Mouse (Mus musculus): ENCODE results near the gene Klhl35. TPM values are rescaled to one million over a fixed set of nuclear protein-coding genes. Genes with fewer than 3 reads are reported as not detected.

The Klhl35 gene
- polyA plus RNA-seq, 1 experiment = 1.1 TPM

DNA sequence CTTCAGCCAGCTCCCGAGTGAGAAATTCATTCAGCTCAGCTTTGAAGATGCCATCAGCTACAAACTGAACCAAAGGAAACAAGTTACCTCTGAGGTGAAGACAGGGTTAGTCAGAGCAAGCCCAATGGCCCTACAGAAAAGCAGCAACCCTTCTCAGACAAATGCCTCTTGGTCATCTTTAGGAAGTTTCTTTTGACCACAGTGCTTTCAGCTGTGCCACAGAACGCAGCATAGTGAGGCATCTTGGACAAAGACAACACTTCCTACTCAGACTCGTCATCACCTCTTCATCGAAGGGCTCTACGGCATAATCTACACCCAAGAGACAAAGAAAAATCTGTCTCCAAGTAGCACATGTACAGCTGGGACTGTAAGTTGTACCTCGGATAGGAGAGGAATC, 16.8 kb downstream of the Klhl35 start:
- peak overlapping the region; percentile 93 for H3K4me3 ChIP-seq (replicated peaks; ENCODE audit: insufficient read depth, low read depth, low read length)
- 1% methylated on average over 6 of the region's 6 CpGs for WGBS
- no peaks in the 10 kb centered on the region for H3K27me3 ChIP-seq (ENCODE audit: control insufficient read depth, insufficient read depth, low read length)
- H3K4me1 ChIP-seq (ENCODE audit: control insufficient read depth, insufficient read depth, low read length) = peaks cover 9% of the 10 kb centered on the region
- no peak overlapping the region for H3K27ac ChIP-seq (ENCODE audit: insufficient read depth, low read length)
- TF ChIP-seq CTCF (IDR thresholded peaks at IDR 0.05; ENCODE audit: borderline replicate concordance, insufficient read depth, low read depth, low read length) (no peak), POLR2A (IDR thresholded peaks at IDR 0.05; ENCODE audit: borderline replicate concordance, insufficient read depth, low read length) (no peak)
- no peak for DNase-seq

DNA sequence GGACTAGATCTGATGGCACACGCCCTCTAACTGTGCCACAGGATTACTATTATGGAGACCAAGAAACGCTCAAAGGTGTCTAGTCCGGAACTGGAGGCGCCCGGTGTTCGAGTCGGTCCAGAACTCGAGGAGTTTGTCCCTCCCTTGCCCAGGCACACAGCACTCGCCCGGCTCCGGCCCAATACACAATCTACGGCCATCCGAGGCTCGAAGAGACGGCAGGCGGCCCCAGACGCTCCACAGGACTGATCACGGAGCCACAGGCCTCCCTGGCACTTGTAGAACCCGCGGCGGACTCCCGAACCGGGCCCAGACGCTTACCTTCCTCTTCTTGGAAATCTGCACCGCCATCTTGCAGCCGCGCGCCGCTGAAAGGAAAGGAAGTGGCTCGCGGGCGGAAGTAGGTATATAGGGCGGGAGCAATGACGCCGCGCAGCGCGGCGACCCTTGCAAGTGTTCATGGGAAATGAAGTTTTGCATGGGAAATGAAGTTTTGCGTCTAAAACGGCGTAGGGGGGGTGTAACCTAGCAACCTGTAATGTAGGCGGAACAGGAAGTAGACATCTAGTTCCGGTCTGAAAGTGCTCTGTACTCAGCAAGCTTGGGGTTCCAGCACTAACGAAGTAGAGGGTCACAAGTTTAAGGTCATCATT, 17.6 kb downstream of the Klhl35 start, which contains the start of gene Rps3:
Rps3 (minus strand) TSS at position 468 of the 653 bp plus-strand sequence.
- peak; percentile 92 to 96 for DNase-seq
- H3K4me3 ChIP-seq (replicated peaks; ENCODE audit: insufficient read depth, low read depth, low read length) = peak within 1 kb of the TSS; percentile 93
- peaks cover 9% of the 10 kb centered on the region for H3K4me1 ChIP-seq (ENCODE audit: control insufficient read depth, insufficient read depth, low read length)
- H3K27ac ChIP-seq (ENCODE audit: insufficient read depth, low read length) = no peak within 1 kb of the TSS; the same call in 1 of the 2 replicates
- no peaks in the 10 kb centered on the region for H3K27me3 ChIP-seq (ENCODE audit: control insufficient read depth, insufficient read depth, low read length)
- WGBS = under 1% methylated on average over 45 of the region's 45 CpGs
- peak; percentile 93; the same call in 1 of the 2 replicates for TF ChIP-seq POLR2A (IDR thresholded peaks at IDR 0.05; ENCODE audit: borderline replicate concordance, insufficient read depth, low read length)
- TF ChIP-seq CTCF (IDR thresholded peaks at IDR 0.05; ENCODE audit: borderline replicate concordance, insufficient read depth, low read depth, low read length) = no peak

DNA sequence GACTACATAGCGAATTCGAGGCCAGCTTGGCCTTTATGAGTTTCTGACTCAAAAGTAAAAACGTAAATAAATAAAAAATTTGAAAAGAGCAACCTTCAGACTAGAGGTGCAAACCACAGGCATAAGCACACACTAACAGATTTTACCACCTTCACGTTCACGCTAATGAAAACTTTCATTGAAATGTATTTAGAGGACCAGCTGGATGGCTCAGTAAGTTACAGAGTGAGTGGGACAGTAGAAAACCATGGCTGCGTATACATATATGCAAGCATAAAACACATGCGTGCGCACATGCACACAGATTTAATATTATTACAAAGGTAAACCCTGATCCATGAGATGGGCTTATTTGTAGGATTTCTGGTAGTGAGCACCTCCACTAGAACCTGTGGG, 18.1 kb downstream of the Klhl35 start:
- Histone ChIP-seq H3K27me3 (ENCODE audit: control insufficient read depth, insufficient read depth, low read length) (no peaks in the 10 kb centered on the region), H3K4me1 (ENCODE audit: control insufficient read depth, insufficient read depth, low read length) (peaks cover 9% of the 10 kb centered on the region), H3K27ac (ENCODE audit: insufficient read depth, low read length) (no peak overlapping the region), H3K4me3 (replicated peaks; ENCODE audit: insufficient read depth, low read depth, low read length) (no peak overlapping the region)
- no peak for DNase-seq
- TF ChIP-seq CTCF (IDR thresholded peaks at IDR 0.05; ENCODE audit: borderline replicate concordance, insufficient read depth, low read depth, low read length) (no peak), POLR2A (IDR thresholded peaks at IDR 0.05; ENCODE audit: borderline replicate concordance, insufficient read depth, low read length) (no peak)
- WGBS = 46% methylated on average over 8 of the region's 8 CpGs

DNA sequence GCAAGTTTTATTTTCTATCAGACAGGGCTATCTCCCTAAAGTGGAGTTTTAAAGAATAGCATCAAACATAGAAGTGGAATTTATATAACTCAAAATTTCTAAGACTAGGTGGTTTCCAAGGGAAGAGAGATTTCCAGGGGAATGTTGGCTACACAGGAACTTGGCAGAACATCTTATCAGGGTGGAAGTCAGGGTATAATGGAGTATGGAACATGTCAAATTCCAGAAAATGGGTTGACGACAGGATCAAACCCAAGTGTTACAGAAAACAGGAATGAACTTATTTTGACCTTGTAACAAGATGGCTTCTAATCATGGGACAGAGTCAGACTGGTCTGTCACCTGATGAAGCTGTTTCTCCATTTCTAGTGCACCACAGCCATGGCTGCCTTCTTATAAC, 18.9 kb downstream of the Klhl35 start:
- peaks cover 9% of the 10 kb centered on the region for H3K4me1 ChIP-seq (ENCODE audit: control insufficient read depth, insufficient read depth, low read length)
- H3K4me3 ChIP-seq (replicated peaks; ENCODE audit: insufficient read depth, low read depth, low read length) = no peak overlapping the region
- no peak for DNase-seq
- no peak overlapping the region for H3K27ac ChIP-seq (ENCODE audit: insufficient read depth, low read length)
- no peak for TF ChIP-seq CTCF (IDR thresholded peaks at IDR 0.05; ENCODE audit: borderline replicate concordance, insufficient read depth, low read depth, low read length)
- TF ChIP-seq POLR2A (IDR thresholded peaks at IDR 0.05; ENCODE audit: borderline replicate concordance, insufficient read depth, low read length) = no peak
- no peaks in the 10 kb centered on the region for H3K27me3 ChIP-seq (ENCODE audit: control insufficient read depth, insufficient read depth, low read length)
- WGBS = 93% methylated on average over 1 of the region's 1 CpGs

DNA sequence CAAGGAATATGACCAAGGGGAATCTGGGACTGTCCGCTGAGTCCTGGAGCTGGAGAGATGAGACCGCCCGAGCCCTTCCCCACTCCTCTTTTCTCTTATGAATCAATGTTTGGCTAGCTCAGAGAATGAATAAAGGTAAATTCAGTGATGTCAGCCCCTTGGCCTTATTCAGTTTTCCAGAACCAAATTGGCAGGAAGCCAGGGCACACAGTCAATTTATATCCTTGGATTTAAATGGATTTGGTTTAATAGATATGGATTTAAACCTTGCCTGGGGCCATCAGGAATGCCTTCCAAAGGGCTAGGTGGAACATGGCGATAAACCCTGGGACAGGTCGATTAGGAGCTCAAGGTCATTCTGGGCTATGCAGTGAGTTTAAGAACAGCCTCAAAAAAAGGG, 23.9 kb downstream of the Klhl35 start:
- DNase-seq = no peak
- Histone ChIP-seq H3K27me3 (ENCODE audit: control insufficient read depth, insufficient read depth, low read length) (no peaks in the 10 kb centered on the region), H3K27ac (ENCODE audit: insufficient read depth, low read length) (no peak overlapping the region), H3K4me3 (replicated peaks; ENCODE audit: insufficient read depth, low read depth, low read length) (no peak overlapping the region), H3K4me1 (ENCODE audit: control insufficient read depth, insufficient read depth, low read length) (no peaks in the 10 kb centered on the region)
- no peak for TF ChIP-seq CTCF (IDR thresholded peaks at IDR 0.05; ENCODE audit: borderline replicate concordance, insufficient read depth, low read depth, low read length)
- no peak for TF ChIP-seq POLR2A (IDR thresholded peaks at IDR 0.05; ENCODE audit: borderline replicate concordance, insufficient read depth, low read length)
- 86% methylated on average over 5 of the region's 5 CpGs for WGBS

- TF ChIP-seq POLR2A (IDR thresholded peaks at IDR 0.05; ENCODE audit: borderline replicate concordance, insufficient read depth, low read length) (no peak), CTCF (IDR thresholded peaks at IDR 0.05; ENCODE audit: borderline replicate concordance, insufficient read depth, low read depth, low read length) (no peak)
- DNase-seq = no peak
- 24% methylated on average over 1 of the region's 1 CpGs for WGBS
- Histone ChIP-seq H3K4me1 (ENCODE audit: control insufficient read depth, insufficient read depth, low read length) (no peaks in the 10 kb centered on the region), H3K27me3 (ENCODE audit: control insufficient read depth, insufficient read depth, low read length) (no peaks in the 10 kb centered on the region), H3K27ac (ENCODE audit: insufficient read depth, low read length) (no peak overlapping the region), H3K4me3 (replicated peaks; ENCODE audit: insufficient read depth, low read depth, low read length) (no peak overlapping the region)
These were observed 33.3 kb downstream of the Klhl35 start for GRCm38 (mm10) chr7:99499128-99499527.

DNA sequence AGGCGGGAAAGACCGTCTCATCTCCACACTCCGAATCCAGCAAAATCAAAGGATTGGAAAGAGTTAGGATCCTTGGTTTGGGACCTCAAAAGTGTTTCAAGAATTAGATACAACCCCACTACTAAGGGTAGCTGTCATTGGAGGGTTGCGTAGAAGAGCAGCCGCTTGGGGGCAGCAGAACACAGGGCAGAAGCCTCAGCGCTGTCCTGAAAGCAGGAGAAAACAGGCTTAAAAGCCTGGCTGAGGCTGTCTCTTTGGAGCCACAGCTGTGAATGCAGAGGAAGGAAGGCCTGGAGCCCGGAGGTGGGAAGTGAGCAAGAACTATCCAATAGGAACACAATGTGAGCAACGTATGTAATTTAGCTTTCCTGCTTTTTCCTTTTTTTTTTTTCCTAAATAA, 34.4 kb downstream of the Klhl35 start:
- Histone ChIP-seq H3K27me3 (ENCODE audit: control insufficient read depth, insufficient read depth, low read length) (no peaks in the 10 kb centered on the region), H3K4me3 (replicated peaks; ENCODE audit: insufficient read depth, low read depth, low read length) (no peak overlapping the region), H3K27ac (ENCODE audit: insufficient read depth, low read length) (no peak overlapping the region), H3K4me1 (ENCODE audit: control insufficient read depth, insufficient read depth, low read length) (no peaks in the 10 kb centered on the region)
- peak; percentile 96 for TF ChIP-seq CTCF (IDR thresholded peaks at IDR 0.05; ENCODE audit: borderline replicate concordance, insufficient read depth, low read depth, low read length)
- no peak for TF ChIP-seq POLR2A (IDR thresholded peaks at IDR 0.05; ENCODE audit: borderline replicate concordance, insufficient read depth, low read length)
- DNase-seq = peak; percentile 65 to 78
- 9% methylated on average over 8 of the region's 8 CpGs for WGBS

DNA sequence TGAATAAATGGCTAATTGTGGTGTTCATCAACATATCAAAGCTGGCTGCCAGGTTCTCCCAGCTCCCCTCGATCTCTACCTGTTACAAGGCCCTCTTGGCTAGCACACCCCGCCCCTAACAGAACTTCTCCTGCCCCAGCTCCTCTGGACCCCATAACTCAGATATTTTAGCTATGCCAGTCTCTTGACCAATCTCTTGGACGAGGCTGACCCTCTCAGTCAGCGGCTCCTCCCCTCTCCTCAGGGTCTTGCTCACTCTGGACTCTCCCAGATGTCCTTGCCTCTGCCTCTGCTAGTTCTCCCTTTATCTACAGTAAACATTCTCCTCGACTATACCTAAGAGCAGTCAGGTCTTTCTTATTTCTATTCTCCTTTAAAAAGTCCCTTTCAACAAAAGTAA, 34.9 kb downstream of the Klhl35 start:
- no peak for TF ChIP-seq POLR2A (IDR thresholded peaks at IDR 0.05; ENCODE audit: borderline replicate concordance, insufficient read depth, low read length)
- TF ChIP-seq CTCF (IDR thresholded peaks at IDR 0.05; ENCODE audit: borderline replicate concordance, insufficient read depth, low read depth, low read length) = no peak
- Histone ChIP-seq H3K4me1 (ENCODE audit: control insufficient read depth, insufficient read depth, low read length) (no peaks in the 10 kb centered on the region), H3K27ac (ENCODE audit: insufficient read depth, low read length) (no peak overlapping the region), H3K27me3 (ENCODE audit: control insufficient read depth, insufficient read depth, low read length) (no peaks in the 10 kb centered on the region), H3K4me3 (replicated peaks; ENCODE audit: insufficient read depth, low read depth, low read length) (no peak overlapping the region)
- 53% methylated on average over 5 of the region's 5 CpGs for WGBS
- no peak for DNase-seq
